Mouse (Mus musculus): ENCODE results near the gene Stat5b.

Stat5b gene

DNA sequence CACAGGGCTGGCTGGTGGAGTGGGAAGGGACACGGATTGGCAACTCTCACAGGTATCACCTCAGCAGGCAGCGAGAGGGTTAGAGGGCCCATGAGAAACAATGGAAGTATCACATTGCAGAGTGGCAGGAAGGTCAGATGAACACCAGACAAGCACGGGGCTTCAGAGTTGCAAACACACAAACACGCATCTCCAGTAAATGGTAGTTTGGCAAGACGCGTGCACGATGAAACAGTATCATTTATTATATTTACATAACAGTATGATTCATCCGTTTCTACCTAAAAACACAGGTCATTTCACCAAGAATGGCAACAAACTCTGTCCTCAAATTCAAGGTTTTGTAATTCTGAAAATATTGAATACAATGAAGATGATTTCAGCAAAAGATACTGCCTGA lies 11.0 kb downstream of the Stat5b start:
- DNase-seq (ENCODE audit: low spot score), result no peak

DNA sequence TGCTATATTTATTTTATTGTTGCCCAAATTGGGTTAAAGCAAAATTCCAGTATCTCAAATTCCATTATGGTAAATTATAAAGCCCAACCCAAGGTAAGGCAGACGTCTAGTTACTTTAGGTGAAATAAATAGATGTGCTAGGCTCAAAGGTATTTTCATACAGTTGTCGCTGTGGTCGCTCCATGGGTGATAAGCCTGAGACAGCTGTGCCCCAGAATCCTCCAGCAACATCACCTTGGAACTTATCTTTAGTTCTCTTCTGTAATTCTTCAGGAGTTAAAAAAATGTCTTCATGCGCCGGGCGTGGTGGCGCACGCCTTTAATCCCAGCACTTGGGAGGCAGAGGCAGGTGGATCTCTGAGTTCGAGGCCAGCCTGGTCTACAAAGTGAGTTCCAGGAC lies 11.6 kb downstream of the Stat5b start:
- DNase-seq (ENCODE audit: low spot score), result no peak

DNA sequence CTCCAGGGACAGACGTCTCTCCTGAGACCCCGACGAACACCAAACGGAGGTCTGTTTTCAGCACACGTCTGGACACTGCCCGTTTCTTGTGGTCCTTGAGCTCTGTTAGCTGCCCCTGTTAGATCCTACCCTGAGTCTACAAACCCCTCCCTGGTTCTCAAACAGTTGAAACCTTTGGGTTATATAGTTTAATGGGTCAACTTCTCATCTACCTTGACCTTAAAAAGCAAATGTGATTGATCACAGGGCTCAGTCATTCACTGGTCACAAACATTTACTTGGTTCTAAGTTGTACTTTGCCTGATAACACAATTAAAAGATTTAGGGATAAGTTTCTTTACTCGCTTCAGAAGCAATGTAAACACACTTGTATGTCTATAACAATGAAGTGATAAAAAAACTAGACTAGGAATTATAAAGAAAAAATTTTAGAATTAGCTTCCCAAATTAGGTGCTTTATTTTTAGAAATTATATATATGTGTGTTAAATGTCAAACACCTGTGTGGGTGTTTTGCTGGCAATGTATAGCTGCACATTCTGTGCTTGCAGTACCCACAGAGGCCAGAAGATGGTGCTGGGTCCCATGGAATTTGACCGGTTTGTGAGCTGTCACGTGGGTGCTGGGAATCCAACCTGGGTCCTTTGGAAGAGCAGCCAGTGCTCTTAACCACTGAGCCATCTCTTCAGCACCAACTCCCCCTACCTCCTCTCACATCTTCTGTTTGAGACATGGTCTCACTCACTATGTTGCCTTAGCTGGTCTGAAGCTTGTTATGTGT lies 13.4 kb downstream of the Stat5b start:
- DNase-seq (ENCODE audit: low spot score), result no peak

DNA sequence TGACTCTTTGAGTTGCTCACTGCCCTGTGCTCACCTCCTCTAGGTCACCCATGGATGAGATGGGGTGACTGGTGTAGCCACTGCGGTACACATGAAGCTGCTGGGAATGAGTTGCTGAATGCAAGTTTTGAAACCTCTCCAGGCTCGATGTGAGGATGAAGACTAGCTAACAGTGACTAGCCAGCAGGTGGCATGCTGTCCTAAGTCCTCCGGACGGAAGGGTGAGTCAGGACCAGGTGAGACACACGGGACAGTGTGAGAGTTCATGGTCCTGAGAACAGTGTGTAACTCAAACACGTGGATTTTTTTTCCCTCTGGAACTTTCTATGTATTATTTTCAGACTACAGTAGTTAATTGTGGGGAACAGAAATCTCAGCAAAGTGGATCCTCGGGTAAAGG lies 17.1 kb downstream of the Stat5b start:
- peak; percentile 13 for DNase-seq (ENCODE audit: low spot score)

DNA sequence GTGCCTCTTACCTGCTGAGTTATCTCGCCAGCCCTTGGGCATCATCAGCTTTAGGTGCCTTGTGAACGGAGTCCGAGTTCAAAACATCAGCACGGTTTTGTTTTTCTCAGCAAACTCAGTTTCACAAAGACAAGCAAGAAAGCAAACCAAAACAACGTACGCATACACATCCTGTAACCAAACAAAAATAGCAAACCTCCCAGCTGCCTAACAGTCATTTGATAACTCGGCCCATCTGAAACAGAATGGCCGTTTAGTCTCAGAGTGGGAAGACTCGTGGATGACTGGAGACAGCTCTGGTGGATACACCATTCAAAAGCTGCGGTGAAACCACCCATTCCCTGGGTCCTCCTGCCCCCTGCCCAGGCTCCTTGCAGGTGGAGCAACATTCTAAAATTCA lies 19.1 kb downstream of the Stat5b start:
- no peak for DNase-seq (ENCODE audit: low spot score)

DNA sequence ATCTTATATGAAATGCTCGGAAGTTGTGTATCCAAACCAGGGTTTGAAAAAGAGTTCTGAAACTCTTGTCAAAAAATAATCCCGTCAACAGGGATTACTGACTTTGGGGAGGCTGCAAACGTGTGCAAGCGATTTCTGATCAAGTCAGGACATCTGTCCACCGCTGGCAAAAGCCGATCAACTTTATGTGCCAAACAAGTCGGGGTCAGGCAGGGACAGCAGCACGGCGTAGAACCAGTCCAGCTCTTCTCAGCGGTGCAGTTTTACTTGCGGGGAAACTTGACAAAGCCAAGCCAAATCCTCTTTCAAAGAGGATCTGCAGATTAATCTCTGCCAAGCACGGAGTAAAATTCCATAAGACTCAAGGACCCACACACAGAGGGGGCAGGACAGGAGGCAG lies 20.8 kb downstream of the Stat5b start:
- no peak for DNase-seq (ENCODE audit: low spot score)

DNA sequence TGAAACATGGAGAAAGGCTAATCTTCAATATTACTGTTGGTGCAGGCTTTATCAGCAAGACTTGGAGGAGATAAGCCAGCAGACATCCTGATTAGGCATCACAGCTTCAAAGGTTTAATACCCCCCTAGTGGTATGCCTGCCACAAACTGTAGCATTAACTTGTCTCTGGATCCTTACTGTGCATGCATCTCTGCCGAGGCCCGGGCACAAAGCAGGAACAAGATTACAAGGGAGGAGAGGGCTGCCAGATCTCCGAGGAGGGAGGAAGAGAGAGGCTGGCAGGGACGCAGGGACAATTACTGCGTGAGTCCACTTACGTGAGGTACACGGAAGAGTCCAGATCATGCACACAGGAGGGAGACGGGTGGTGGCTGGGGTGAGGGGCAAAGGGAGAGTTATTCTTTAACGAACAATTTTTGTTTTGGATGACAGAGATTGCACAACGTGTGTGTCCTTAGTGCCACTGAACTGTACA lies 21.8 kb downstream of the Stat5b start:
- peak; percentile 9 for DNase-seq (ENCODE audit: low spot score)

DNA sequence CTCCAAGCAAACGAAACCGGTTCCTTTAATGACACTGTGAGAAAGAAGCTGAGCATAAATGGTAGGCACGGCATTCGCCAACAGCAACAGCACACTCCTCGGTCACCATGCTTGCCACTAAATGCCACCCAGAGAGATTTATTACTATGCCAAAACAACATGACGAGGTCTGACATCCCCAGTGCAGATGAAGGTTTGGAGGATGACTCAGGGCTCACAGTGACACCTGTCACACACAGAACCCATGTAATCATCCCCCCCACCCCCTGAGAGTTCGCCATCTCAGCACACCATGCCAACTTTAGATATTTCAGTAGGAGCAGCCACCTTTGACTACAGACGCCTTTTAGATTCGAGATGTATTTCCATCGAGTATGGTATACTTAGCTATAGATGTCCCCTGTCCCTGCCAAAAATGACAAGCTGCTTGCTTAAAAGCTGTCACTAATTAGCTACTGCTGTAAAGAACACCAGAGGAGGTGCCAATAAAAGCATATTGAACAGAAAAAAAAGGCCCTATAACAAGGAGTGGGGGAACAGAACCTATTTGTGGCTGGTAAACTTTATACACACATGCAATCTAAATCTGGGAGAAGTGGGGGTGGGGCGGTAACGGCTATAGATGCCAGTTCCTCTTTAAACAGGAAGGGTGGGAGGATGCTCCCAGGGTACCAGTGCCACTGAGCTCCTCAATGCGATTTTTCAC lies 24.2 kb downstream of the Stat5b start:
- DNase-seq (ENCODE audit: low spot score), result no peak

DNA sequence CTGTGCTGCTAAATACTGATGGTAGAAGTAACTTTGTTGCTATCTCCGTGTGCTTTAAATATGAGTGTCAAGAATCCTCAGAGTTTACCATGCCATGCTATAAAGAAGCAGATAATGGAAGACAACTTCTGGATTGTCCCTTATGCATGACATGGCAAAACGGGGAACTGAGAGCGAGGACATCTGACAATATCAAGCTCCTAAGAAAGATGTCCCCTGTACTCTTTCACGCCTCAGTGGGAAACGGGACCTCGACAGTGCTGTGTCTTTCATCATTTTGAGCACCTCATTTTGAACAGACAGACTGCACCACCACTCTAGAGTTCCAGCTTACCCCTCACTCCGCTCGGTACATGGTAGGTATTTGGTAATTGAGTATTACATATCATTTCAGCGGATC lies 25.1 kb downstream of the Stat5b start:
- no peak for DNase-seq (ENCODE audit: low spot score)

DNA sequence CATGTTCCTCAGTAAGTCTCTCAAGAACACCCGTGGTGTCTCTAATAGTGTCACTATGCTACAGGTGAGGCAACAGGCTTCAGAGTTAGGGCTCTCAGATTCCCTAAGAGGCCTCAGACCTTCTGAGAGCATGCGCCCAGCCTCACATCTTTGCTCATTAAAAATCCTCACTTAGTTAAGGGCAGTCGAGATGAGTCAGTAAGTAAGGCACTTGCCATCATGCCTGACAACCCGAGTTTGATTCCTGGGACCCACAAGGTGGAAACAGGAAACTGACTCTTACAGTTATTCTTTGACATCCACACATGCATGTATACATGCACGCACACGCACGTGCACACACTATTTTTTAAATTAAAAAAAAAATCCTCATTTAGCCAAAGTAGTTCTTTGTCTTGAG lies 26.0 kb downstream of the Stat5b start:
- no peak for DNase-seq (ENCODE audit: low spot score)

DNA sequence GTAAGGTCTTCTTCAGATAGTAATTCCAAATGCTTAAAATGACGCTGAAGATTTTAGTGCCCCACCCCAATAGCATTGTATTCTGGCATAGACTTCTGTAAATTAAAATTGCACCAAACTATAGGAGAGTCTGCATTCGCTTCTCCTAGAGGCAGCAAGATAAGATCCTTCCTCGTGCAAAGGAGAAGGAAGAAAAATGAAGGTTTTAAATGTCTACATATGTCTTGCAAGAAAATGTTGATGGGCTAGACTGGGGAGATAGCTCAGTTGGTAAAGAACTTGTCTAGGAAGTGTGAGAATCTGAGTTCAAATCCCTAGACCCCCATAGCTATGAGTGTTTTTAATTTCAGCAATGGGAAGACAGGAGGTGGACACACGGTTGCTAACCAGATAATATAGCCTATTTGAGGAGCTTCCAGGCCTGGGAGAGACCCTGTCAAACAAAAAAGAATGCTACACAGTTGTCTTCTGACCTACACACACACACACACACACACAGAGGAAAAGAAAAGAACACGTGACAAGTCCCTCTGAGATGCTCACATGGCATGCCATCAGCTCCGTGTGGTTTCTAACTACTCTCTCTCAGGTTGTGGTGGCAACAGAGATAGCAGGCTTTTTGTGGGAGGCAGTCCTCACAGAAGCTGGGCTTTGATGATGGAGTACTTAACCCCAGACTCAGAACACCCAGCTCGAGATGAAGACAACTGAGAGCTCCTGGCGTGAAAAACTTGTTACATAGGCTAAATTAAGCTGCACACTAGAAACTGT lies 26.8 kb downstream of the Stat5b start:
- DNase-seq (ENCODE audit: low spot score), result no peak

DNA sequence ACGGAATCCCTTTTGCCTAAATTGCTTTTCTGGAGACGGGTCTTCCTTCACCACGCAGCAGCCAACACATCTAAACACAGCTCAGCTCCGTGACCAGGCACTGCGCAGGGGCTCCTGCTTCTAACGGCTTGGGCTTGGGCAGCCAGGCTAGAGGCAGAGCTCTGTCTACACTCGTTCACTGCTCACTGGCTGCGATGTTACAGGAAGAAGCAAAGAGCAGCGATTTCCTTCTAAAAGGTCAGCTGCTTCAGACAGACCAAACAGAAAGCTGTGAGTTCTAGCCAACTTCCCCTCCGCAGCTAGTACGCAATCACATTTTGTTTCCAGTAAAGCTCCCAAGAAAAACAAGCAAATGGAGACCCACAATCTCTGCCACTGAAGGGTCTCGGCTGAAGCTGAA lies 28.2 kb downstream of the Stat5b start:
- DNase-seq (ENCODE audit: low spot score), result no peak

DNA sequence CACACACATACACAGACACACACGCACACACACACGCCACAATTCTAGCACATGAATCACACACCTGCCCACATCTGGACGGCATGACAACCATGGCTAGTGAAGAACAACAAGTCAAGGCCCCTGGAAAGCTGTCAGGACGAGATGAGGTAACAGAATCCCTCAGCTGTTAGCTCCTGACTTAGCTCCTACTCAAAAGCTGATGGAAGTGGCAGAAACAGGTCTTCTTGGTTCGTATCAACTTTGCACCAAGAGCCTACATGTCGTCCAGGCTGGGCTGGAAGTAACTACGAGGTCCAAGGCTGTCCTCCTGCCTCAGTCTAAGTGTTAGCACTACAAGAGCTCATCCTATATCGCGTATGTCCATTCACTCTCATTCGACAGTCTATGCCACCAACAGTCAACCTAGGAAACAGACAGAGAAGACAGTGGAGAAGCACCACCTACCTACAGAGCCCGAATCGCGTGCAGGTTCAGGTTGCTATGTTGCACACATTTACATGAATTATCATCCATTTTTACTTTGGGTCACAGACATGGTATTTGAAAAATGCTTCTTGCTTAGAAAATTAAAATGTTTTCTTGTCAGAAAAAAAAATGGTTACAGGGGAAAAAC lies 28.8 kb downstream of the Stat5b start:
- DNase-seq (ENCODE audit: low spot score), result no peak

DNA sequence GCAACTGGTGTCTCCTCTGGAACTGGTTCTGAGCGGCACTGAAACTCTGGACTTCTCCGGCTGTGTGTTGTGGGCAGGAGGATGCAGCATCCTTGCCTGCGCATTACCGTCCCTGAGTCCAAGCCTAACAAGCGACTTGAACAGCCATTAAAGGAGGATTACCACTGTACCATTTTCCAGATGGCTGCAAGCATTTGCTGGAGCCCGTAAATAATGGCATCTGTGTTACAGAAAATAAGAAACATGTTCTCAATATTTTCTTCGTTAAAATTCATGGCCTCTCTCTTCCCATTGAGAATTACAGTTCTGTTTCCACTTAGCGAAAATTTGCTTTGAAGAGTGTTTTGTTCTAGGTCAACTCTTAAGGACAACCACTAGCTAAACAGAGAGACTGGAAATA lies 30.5 kb downstream of the Stat5b start:
- DNase-seq (ENCODE audit: low spot score), result no peak

DNA sequence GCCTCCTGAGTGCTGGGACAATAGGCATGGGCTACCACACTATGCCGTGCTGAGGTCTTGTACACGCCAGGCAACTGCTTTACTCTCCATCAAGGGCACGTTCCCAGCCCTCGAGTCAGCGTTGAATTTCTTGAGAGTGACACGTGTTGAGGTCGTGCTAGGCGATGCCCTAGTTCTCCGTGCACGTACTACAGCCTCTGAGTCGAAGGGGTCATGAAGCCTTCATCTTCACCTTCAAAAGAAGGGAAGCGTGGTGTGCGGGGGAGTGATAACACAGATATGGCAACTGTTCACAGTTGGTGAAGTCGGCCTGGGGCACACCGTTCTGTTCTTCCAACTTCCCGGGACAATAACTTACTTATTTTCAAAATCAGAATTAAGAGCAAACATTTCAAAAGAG lies 30.9 kb downstream of the Stat5b start:
- DNase-seq (ENCODE audit: low spot score), result no peak

DNA sequence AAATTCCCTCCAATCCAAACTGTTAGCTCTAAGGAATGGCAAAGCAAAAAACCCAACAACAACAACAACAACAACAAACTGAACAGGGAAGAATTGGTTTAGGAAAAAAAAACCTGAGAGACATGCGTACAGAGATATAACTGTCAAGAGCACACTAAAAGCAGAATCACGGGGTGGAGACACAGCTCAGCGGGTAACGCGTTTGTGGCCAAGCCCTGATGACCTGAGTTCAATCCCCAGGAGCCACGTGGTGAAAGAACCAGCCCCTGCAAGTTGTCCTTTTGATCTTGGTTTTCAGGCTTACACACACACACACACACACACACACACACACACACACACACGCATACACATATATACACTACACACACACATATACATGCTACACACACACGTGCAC lies 31.5 kb downstream of the Stat5b start:
- DNase-seq (ENCODE audit: low spot score), result no peak

DNA sequence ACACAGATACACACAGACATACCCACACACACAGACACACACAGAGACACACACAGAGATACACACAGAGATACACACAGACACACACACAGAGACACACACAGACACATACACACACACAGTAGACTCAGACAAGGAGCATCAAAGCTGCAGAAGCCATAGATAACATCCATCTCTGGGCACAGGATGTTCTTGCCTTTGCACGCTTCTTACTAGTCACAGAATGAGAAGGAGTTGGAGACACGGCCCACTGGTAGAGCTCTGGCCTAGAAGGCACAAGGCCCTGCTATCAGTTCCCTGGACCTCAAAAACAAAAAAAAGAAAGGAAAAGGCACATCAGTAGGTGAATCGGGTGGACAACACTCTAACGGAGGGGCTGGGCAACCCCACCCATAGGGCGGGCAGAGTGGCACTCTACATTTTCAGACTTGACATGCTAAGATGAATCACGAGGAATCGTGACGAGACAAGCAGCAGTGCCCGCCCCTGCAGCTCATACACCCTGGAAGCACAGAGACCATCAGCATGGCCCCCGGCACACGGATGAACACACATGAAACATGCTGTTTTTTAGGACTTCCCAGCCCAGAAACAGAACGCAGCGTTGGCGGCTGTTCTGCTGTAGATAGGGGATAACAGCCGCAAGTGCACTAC lies 32.0 kb downstream of the Stat5b start:
- DNase-seq (ENCODE audit: low spot score), result no peak

DNA sequence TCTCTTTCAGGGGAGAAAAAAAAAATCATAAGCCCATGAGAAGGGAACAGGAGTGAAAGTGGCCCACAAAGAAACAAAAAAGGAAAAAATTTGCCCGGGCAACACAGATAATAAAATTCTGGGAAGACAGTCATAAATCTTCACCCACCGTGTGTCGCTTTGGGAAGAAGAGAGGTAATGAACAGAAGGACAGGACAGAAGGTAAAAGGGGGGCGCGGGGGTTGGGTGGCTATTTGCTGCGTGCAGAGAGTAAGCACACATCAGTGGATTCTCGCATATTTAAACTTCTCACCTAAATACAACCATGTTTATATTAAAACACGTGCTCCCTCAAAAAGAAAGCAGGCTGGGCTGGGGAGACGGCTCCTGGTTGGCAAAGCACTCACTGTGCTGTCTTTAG lies 33.2 kb downstream of the Stat5b start:
- no peak for DNase-seq (ENCODE audit: low spot score)

DNA sequence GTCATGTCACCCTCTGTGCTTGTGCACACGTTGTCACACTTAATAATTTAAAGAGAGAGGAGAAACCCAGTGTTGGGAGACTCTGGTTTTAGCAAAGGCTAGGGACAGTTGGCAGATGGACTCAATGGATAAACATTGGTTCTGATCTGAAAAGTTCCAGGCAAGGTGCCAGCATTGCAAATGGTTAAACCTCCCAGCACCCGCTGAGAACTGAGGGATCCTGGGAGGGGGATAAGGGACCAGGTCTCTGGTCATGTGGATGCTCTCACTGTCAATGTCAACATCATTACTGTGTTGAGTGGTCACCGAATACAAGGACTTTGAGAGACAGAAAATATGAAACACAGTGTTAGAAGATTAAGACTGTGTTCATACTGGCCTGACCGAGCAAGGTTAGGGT lies 33.7 kb downstream of the Stat5b start:
- peak; percentile 8 for DNase-seq (ENCODE audit: low spot score)

DNA sequence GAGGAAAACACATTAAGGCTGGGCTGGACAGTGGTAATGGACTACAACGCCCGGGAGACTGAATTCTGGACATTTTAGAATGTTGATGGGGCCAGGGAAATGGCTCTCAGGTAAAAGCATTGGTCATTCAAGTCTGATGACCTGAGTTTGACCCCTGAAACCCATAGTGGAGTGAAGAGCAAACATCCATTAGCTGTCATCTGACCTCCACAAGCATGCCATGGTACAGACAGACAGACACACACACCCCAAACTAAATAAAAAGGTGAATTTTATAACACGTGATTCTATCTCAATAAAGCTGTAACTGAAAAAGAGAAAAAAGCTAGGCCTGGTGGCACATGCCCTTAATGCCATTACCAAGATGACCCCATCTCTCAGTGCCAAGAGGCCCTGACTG lies 34.2 kb downstream of the Stat5b start:
- DNase-seq (ENCODE audit: low spot score), result no peak

DNA sequence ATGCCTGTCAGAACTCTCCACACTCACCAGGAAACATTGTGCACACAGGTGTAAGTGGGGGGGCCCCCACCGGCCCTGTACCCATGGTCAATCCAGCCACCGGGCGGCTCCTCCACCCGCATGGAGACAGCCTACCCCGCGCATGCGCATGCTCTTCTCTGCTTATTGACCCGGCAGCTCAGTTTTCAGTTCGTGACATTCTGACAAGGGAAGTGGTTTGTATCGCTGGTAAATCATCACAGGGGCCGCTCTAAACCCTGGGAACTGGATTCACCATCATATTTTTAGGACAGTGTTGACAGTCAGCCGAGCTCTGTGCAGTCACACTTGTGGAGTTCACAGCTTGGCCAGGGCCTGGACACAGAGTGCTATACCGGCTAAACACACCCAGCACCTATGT lies 36.0 kb downstream of the Stat5b start:
- no peak for DNase-seq (ENCODE audit: low spot score)

DNA sequence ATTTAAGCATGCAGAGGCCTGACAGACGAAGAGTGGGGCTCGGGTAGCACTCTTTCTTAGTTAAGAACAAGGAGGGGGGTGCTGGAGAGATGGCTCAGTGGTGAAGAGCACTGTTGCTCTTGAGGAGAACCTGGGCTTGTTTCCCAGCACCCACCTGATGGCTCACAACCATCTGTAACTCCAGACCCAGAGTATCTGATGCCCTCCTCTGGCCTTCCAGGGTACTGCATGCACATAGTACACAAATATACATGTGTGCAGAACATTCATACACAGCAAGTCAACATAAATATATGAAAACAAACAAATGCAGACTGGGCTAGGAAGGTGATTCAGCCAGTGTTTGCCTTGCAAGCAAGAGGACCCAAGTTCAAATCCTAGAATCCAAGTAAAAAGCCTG lies 39.4 kb downstream of the Stat5b start:
- DNase-seq (ENCODE audit: low spot score), result no peak

Data from MN1 (cell line).